Mouse (Mus musculus) common myeloid progenitor, adult 5-6 weeks (primary cell): ENCODE data around the gene Dlk1. TPM values are rescaled to one million over a fixed set of nuclear protein-coding genes. Genes with fewer than 3 reads are reported as not detected.
A peak's percentile ranks its signal among the peaks of the same experiment; 100 is the strongest.

Experiments
- ATAC-seq: replicated peaks from 2 replicates; pipeline ENCODE4 v1.8.0; 2016; ENCODE audit warnings: low read depth, mild to moderate bottlenecking, moderate TSS enrichment, inconsistent platforms; ENCODE audit not compliant: poor library complexity, severe bottlenecking
- total RNA-seq: library from RNA; stranded (forward); fragments of 200-1000, 187-1606 nt; gene quantifications from 2 replicates; pipeline ENCODE4 v1.2.3, GENCODE M21; 2017

The Dlk1 gene
- total RNA-seq, 1 experiment from 2014 or later: not detected

GRCm38 (mm10) chr12:109437559-109438350, 14.9 kb upstream of the Dlk1 start:
- ATAC-seq: peak; percentile 69

GRCm38 (mm10) chr12:109438383-109438782, 14.2 kb upstream of the Dlk1 start:
- no peak for ATAC-seq

- ATAC-seq: no peak
Observed at GRCm38 (mm10) chr12:109439974-109440373, 12.6 kb upstream of the Dlk1 start.

- peak; percentile 55 for ATAC-seq
Observed at GRCm38 (mm10) chr12:109441366-109441765, 11.3 kb upstream of the Dlk1 start.

GRCm38 (mm10) chr12:109442115-109442514, 10.5 kb upstream of the Dlk1 start:
- no peak for ATAC-seq

- no peak for ATAC-seq
Observed at GRCm38 (mm10) chr12:109443276-109443675, 9.3 kb upstream of the Dlk1 start.

GRCm38 (mm10) chr12:109444999-109445398, 7.6 kb upstream of the Dlk1 start:
- no peak for ATAC-seq

GRCm38 (mm10) chr12:109445499-109446235, 7.0 kb upstream of the Dlk1 start:
- peak; percentile 36; the same call in 1 of the 2 replicates for ATAC-seq

- ATAC-seq: peak; percentile 23
Observed at GRCm38 (mm10) chr12:109446236-109446941, 6.2 kb upstream of the Dlk1 start.

GRCm38 (mm10) chr12:109449421-109450411, 2.9 kb upstream of the Dlk1 start:
- peak; percentile 17 for ATAC-seq

- peak; percentile 30; the same call in 1 of the 2 replicates for ATAC-seq
Observed at GRCm38 (mm10) chr12:109453065-109453997, 708 bp downstream of the Dlk1 start.

GRCm38 (mm10) chr12:109454137-109454536, 1.5 kb downstream of the Dlk1 start:
- no peak for ATAC-seq

GRCm38 (mm10) chr12:109456531-109457202, 4.0 kb downstream of the Dlk1 start:
- ATAC-seq: no peak

- ATAC-seq: no peak
Observed at GRCm38 (mm10) chr12:109457836-109458235, 5.2 kb downstream of the Dlk1 start.

GRCm38 (mm10) chr12:109458896-109459295, 6.3 kb downstream of the Dlk1 start:
- ATAC-seq: no peak

GRCm38 (mm10) chr12:109459481-109460401, 7.1 kb downstream of the Dlk1 start:
- peak; percentile 40; the same call in 1 of the 2 replicates for ATAC-seq

GRCm38 (mm10) chr12:109462594-109462993, 10.0 kb downstream of the Dlk1 start:
- ATAC-seq: no peak
